Mouse (Mus musculus): ENCODE data around the gene Nsun2. TPM values are rescaled to one million over a fixed set of nuclear protein-coding genes. Genes with fewer than 3 reads are reported as not detected.
A peak's percentile ranks its signal among the peaks of the same experiment; 100 is the strongest.

The Nsun2 gene
- polyA plus RNA-seq, 1 experiment from 2014 or later: 98.7 TPM

GRCm38 (mm10) chr13:69532101-69532892, 1.2 kb upstream of the Nsun2 start:
- 27% methylated on average over 14 of the region's 14 CpGs for WGBS
- H3K9me3 ChIP-seq: no peaks in the 10 kb centered on the region
- no peak for DNase-seq (ENCODE audit: low spot score)
- H3K27ac ChIP-seq: peak overlapping the region; percentile 45; the same call in 1 of the 2 replicates
- no peaks in the 10 kb centered on the region for H3K27me3 ChIP-seq (ENCODE audit: insufficient read depth, poor library complexity, severe bottlenecking)
- peaks cover 24% of the 10 kb centered on the region for H3K36me3 ChIP-seq
- H3K4me3 ChIP-seq: peak overlapping the region; percentile 97
- peaks cover 74% of the 10 kb centered on the region for H3K4me1 ChIP-seq (replicated peaks)

DNA sequence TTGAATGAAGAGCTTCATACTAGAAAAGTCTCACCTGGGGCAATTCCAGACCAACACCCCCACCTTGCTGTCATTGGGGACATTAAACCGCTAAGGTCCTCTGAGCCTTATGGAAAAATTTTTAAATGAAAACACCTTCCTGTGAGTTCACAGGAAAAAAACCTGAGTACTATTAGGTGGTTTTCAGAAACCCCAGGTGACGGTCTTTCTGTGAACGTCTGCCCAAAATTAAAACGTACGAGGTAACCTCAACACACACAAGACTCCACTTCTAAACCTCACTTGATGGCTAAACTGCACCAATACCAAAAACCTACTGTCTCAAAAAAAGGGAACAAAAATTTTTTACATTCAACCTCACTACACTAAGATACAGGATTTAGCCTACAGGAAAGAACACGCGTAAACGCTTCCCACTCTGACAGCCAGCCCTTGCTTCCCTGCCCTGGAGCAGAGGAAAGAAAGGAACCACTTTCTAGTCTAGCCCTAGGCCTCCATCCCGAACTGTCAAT, 597 bp upstream of the Nsun2 start:
- H3K27me3 ChIP-seq (ENCODE audit: insufficient read depth, poor library complexity, severe bottlenecking): no peaks in the 10 kb centered on the region
- H3K4me3 ChIP-seq: peak overlapping the region; percentile 97
- H3K4me1 ChIP-seq (replicated peaks): peaks cover 70% of the 10 kb centered on the region
- peaks cover 24% of the 10 kb centered on the region for H3K36me3 ChIP-seq
- H3K9me3 ChIP-seq: no peaks in the 10 kb centered on the region
- peak overlapping the region; percentile 99 for H3K27ac ChIP-seq
- WGBS: 2% methylated on average over 9 of the region's 9 CpGs
- DNase-seq (ENCODE audit: low spot score): no peak

- Histone ChIP-seq H3K27me3 (ENCODE audit: insufficient read depth, poor library complexity, severe bottlenecking) (no peaks in the 10 kb centered on the region), H3K36me3 (peaks cover 18% of the 10 kb centered on the region), H3K4me3 (peak within 1 kb of the TSS; percentile 97), H3K27ac (peak within 1 kb of the TSS; percentile 99), H3K9me3 (no peaks in the 10 kb centered on the region), H3K4me1 (replicated peaks) (peaks cover 71% of the 10 kb centered on the region)
- no peak for DNase-seq (ENCODE audit: low spot score)
- WGBS: under 1% methylated on average over 56 of the region's 57 CpGs
These were observed 748 bp downstream of the Nsun2 start, which contains the start of gene Tent4a for GRCm38 (mm10) chr13:69534334-69534653. TSS of gene Tent4a (minus strand) at chr13:69534617.

DNA sequence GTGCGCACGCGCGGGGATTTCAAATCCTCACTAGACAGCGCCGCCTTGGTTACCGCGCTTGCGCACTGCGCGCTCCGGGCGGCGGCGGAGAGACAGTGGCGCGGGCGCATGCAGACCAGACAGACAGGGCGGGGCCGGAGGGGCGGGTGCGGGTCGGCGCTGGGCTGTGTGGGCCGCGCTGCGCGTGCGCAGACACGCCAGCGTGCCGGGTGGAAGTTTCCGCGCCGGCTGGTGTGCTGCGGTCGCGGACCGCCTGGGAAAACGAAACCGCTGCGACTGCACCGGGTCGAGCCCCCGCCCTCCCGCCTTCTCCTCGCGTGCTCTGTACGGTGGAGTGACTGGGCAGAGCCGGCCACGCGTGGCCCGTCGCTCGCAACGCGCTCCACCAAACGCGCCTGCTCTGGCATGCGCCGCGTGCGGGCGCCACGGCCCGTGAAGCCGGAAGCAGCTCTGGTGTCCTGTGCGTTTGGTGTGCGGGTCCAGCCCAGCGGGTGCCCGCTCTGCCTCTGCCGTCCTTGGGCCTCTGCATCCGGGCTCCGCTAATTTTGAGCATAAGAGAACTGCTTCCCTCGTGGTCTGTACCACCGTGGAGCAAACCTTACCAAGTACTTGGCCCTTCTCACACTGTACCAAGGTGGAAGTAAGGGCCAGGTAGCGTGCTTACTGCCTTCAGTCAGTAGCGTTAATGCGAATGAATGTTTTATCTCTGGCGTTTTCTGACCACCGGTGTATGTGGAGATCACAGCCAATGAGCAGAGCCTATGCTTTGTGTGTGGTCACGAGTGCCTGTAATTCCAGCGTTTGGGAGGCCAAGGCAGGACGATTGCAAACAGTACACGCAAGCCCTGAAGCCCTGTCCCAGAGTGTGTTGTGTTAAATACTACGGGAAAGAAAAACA, 1.4 kb downstream of the Nsun2 start:
- Histone ChIP-seq H3K4me1 (replicated peaks) (peaks cover 74% of the 10 kb centered on the region), H3K9me3 (no peaks in the 10 kb centered on the region), H3K4me3 (peak overlapping the region; percentile 97), H3K27ac (peak overlapping the region; percentile 99), H3K36me3 (peaks cover 12% of the 10 kb centered on the region), H3K27me3 (ENCODE audit: insufficient read depth, poor library complexity, severe bottlenecking) (no peaks in the 10 kb centered on the region)
- WGBS: under 1% methylated on average over 86 of the region's 86 CpGs
- DNase-seq (ENCODE audit: low spot score): peak; percentile 98

DNA sequence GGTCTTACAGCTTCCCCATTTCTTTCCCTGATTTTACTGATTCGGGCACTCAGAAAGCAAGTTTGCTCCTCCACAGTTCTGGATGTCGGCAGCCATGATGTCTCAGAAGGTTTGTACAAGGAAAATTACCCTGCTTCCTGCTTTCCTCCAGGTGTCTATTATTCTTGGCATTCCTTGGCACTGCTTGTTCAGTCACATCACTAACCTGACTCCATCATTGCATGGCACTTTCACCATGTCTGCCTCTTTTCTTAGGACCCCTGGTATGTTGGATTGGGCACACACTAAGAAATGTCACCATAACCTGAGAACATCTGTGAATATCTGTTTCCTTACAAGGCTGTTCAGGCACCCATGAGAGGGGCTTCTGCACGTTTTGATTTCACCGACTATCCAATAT, 2.5 kb downstream of the Nsun2 start:
- WGBS: 86% methylated on average over 4 of the region's 4 CpGs
- peak overlapping the region; percentile 97; the same call in 1 of the 2 replicates for H3K4me3 ChIP-seq
- H3K4me1 ChIP-seq (replicated peaks): peaks cover 71% of the 10 kb centered on the region
- no peaks in the 10 kb centered on the region for H3K9me3 ChIP-seq
- no peak for DNase-seq (ENCODE audit: low spot score)
- H3K27ac ChIP-seq: peak overlapping the region; percentile 99
- H3K27me3 ChIP-seq (ENCODE audit: insufficient read depth, poor library complexity, severe bottlenecking): no peaks in the 10 kb centered on the region
- H3K36me3 ChIP-seq: peaks cover under 1% of the 10 kb centered on the region; the same call in 1 of the 2 replicates

DNA sequence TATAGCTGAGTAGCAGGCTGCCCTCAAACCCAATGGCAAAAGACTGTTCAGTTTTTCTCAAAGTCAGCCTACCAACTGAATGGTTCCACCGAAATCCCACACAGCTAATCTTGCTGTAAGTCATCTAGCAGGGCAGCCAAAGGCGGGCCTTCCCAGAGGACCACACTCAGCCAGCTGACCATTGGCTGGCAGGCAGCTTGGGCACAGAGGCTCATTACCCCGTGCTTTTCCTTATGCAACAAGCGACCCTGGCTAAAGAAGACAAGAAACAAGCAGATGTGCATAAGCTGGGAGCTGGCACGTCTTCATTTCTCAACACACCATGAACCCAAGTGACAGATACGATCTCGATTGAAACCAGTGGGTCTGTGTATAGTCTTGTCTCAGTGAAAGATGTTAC, 3.8 kb downstream of the Nsun2 start:
- no peak for DNase-seq (ENCODE audit: low spot score)
- no peaks in the 10 kb centered on the region for H3K27me3 ChIP-seq (ENCODE audit: insufficient read depth, poor library complexity, severe bottlenecking)
- no peak overlapping the region for H3K4me3 ChIP-seq
- H3K4me1 ChIP-seq (replicated peaks): peaks cover 59% of the 10 kb centered on the region
- no peaks in the 10 kb centered on the region for H3K9me3 ChIP-seq
- WGBS: 75% methylated on average over 7 of the region's 7 CpGs
- no peak overlapping the region for H3K27ac ChIP-seq
- H3K36me3 ChIP-seq: no peaks in the 10 kb centered on the region

- Histone ChIP-seq H3K4me3 (0 out of 2 replicates have a peak overlapping the region, but pooled peaks have one; percentile 18), H3K27me3 (ENCODE audit: insufficient read depth, poor library complexity, severe bottlenecking) (peaks cover 5% of the 10 kb centered on the region; the same call in 1 of the 2 replicates), H3K4me1 (replicated peaks) (peaks cover 59% of the 10 kb centered on the region), H3K9me3 (no peaks in the 10 kb centered on the region), H3K27ac (peak overlapping the region; percentile 8; the same call in 1 of the 2 replicates), H3K36me3 (no peaks in the 10 kb centered on the region)
- 19% methylated on average over 4 of the region's 4 CpGs for WGBS
- DNase-seq (ENCODE audit: low spot score): peak; percentile 22
These were observed 4.8 kb downstream of the Nsun2 start for GRCm38 (mm10) chr13:69538327-69538726.

- peaks cover 21% of the 10 kb centered on the region for H3K27me3 ChIP-seq (ENCODE audit: insufficient read depth, poor library complexity, severe bottlenecking)
- H3K9me3 ChIP-seq: no peaks in the 10 kb centered on the region
- H3K36me3 ChIP-seq: no peaks in the 10 kb centered on the region
- H3K4me1 ChIP-seq (replicated peaks): peaks cover 54% of the 10 kb centered on the region
- DNase-seq (ENCODE audit: low spot score): no peak
- no peak overlapping the region for H3K4me3 ChIP-seq
- WGBS: 85% methylated on average over 6 of the region's 6 CpGs
- H3K27ac ChIP-seq: no peak overlapping the region
These were observed 7.7 kb downstream of the Nsun2 start for GRCm38 (mm10) chr13:69541209-69541608.

DNA sequence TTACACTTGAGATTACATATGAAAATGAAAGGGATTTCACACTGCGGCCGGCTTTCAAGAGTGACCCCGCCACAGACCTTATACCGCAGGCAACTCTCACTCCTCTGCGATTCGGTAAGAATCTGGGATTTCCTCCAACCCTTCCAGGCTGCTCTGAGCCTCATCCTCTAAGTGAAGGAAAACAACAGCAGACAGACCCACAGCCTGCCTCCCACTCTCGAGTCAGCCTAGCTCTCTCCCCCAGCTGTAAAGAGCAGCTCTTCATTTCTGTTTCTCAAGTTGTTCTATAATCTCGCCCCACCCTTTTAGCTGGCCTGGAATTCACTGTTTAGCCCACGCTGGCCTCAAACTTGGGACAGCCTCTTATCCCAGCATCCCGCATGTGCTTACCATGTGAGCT, 8.2 kb downstream of the Nsun2 start:
- Histone ChIP-seq H3K27ac (no peak overlapping the region), H3K4me1 (replicated peaks) (peaks cover 52% of the 10 kb centered on the region), H3K4me3 (no peak overlapping the region), H3K36me3 (no peaks in the 10 kb centered on the region), H3K27me3 (ENCODE audit: insufficient read depth, poor library complexity, severe bottlenecking) (peaks cover 21% of the 10 kb centered on the region), H3K9me3 (no peaks in the 10 kb centered on the region)
- WGBS: 83% methylated on average over 10 of the region's 10 CpGs
- DNase-seq (ENCODE audit: low spot score): no peak

DNA sequence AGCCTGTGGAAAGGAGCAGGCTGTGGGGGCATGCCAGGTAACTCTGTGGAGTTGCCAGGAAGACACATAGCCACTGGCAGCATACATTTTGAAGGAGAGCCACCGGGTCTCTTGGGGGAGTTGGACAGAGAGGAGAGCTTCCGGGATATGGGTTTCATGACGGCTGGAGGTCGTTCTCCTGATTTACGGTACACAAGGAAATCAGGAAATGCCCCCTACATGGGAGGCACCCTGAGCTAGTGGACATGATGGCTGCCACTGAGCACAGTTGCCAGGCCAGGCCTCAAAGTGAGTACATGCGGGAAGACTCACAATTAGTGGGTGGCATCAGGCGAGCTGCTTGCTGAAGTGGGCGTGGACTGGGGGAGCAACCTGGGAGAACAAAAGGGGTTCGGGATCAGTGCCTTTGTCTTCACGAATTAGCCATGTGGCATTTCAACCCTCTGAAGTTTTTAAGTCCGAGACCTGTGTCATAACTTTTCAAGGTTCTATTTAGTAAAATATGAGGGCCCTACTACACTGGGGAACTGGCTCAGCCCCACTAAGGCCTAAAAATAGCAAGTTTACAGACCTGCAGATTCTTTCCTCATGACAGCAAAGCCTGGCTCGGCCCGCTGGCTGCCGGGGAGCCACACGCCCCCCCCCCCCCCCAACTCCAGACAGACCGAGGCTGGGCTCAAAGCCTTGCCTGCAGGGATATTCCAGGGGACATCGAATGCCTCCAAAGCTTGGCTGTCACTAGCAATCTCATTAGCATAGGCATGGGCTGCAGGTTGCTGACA, 9.2 kb downstream of the Nsun2 start:
- Histone ChIP-seq H3K36me3 (no peaks in the 10 kb centered on the region), H3K9me3 (no peaks in the 10 kb centered on the region), H3K27ac (no peak overlapping the region), H3K4me3 (no peak overlapping the region), H3K27me3 (ENCODE audit: insufficient read depth, poor library complexity, severe bottlenecking) (peaks cover 21% of the 10 kb centered on the region), H3K4me1 (replicated peaks) (peaks cover 52% of the 10 kb centered on the region)
- no peak for DNase-seq (ENCODE audit: low spot score)
- WGBS: 42% methylated on average over 17 of the region's 17 CpGs

DNA sequence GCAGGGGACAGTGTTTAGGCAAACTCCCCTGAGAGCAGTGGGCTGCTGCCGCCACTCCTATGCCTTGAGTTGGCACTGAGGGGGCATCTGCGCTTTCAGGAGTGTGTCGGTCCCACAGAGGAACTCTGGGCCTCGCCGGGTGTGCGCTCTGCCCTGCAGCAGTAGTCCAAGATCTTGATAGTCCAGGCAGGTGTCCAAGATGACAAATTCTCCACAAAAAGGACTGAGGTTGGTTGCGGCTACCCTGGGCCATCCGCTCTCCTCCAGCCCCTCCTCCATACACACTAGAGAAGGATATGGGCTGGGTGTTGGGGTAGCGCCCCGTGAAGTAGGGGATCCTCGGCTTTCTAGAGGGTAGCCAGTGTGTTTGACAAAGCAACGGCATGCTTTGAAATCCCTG, 10.0 kb downstream of the Nsun2 start:
- Histone ChIP-seq H3K4me1 (replicated peaks) (peaks cover 43% of the 10 kb centered on the region), H3K4me3 (peak overlapping the region; percentile 21), H3K9me3 (no peaks in the 10 kb centered on the region), H3K27me3 (ENCODE audit: insufficient read depth, poor library complexity, severe bottlenecking) (peaks cover 21% of the 10 kb centered on the region), H3K27ac (no peak overlapping the region), H3K36me3 (no peaks in the 10 kb centered on the region)
- no peak for DNase-seq (ENCODE audit: low spot score)
- 48% methylated on average over 12 of the region's 12 CpGs for WGBS

DNA sequence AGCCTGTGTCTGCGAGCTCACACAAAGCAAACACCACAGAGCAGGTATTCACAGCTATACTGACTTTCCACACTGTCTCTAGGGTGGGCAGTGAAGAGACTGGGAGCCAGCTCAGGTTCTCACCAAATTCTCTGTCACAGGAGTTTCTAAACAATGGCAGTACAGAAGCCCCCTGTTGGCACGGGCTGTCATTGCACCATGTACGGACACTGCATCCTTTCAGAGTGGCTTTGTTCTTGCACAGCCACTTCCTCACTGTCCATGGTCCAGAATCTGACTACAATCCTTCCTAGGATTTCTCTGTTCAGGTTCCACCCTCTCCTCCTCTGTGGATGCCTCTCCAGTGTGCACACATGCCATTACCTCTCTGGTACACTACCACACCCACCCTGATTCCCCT, 11.5 kb downstream of the Nsun2 start:
- DNase-seq (ENCODE audit: low spot score): peak; percentile 76
- Histone ChIP-seq H3K4me3 (no peak overlapping the region), H3K27me3 (ENCODE audit: insufficient read depth, poor library complexity, severe bottlenecking) (peaks cover 21% of the 10 kb centered on the region), H3K9me3 (no peaks in the 10 kb centered on the region), H3K27ac (peak overlapping the region; percentile 70), H3K36me3 (no peaks in the 10 kb centered on the region), H3K4me1 (replicated peaks) (peaks cover 30% of the 10 kb centered on the region)
- WGBS: 23% methylated on average over 3 of the region's 3 CpGs

Data from hindbrain, embryonic 10.5 days (tissue).